Mouse (Mus musculus): Measurements from ENCODE around the gene Qpct. TPM values are rescaled to one million over a fixed set of nuclear protein-coding genes. Genes with fewer than 3 reads are reported as not detected.

Gene Qpct
- total and polyA plus RNA-seq, 3 experiments: not detected

DNA sequence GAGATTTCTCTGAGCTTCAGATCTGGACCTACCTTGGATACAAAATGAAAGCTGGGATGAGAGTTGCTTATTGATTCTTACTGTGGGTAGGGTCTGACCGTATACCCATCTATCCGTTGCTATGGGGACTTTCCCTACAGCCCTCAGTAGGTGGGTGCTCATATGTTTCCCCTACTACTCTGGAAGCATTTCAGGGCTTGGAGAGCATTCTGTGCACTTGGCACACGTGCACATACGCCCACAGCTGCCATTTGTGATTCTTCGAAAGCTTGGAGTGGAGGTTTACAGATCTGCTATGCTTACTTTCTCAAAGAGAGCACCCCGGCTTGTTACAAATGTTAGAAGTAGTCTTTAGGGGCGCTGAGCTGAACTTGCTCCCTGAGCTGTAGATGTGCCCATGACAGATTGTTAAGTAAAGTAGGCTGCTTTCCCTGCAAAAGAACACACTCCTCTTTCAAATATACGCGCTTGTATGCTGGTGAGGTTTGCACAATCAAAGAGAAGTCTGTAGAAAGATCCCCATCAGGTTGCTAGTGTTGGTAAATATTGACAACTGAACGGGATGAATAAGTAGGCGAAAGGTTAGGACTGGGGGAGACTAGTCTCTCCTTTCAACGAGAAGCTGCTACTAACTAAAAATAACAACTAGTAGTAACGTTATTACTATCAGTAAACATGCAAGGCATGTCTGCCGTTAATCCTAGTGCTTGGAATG is 18.2 kb downstream of the Qpct start:
- H3K9ac ChIP-seq (ENCODE audit: control insufficient read depth, low read depth, low read length, poor library complexity, severe bottlenecking): no peak overlapping the region
- no peaks in the 10 kb centered on the region for H3K79me2 ChIP-seq (ENCODE audit: control insufficient read depth, insufficient read depth, low read length, poor library complexity)
- H3K36me3 ChIP-seq (ENCODE audit: control insufficient read depth in 1 of 2, insufficient read depth in 2 of 2, low read length in 2 of 2): no peaks in the 10 kb centered on the region
- TF ChIP-seq CHD2 (IDR thresholded peaks at IDR 0.05; ENCODE audit: low read length) (no peak), EP300 (IDR thresholded peaks at IDR 0.05; ENCODE audit: low read depth in 1 of 2, low read length in 2 of 2) (no peak), RAD21 (IDR thresholded peaks at IDR 0.05; ENCODE audit: low read depth, low read length) (no peak), UBTF (IDR thresholded peaks at IDR 0.05; ENCODE audit: borderline replicate concordance, insufficient read depth, low read depth, low read length) (no peak), MXI1 (IDR thresholded peaks at IDR 0.05; ENCODE audit: low read depth, low read length) (no peak), ZC3H11A (IDR thresholded peaks at IDR 0.05; ENCODE audit: low read depth, low read length) (no peak), GATA1 (IDR thresholded peaks at IDR 0.05; ENCODE audit: low read depth, low read length) (no peak)
- no peaks in the 10 kb centered on the region for H3K4me1 ChIP-seq (ENCODE audit: control insufficient read depth in 1 of 2, insufficient read depth in 2 of 2, low read length in 2 of 2)
- no peaks in the 10 kb centered on the region; a peak in 1 of 4 replicates for H3K27me3 ChIP-seq (ENCODE audit: control insufficient read depth in 1 of 2, insufficient read depth in 2 of 2, low read length in 2 of 2)
- no peak overlapping the region for H3K4me3 ChIP-seq (ENCODE audit: control insufficient read depth in 1 of 2, insufficient read depth in 1 of 2, low read depth in 2 of 2, low read length in 2 of 2)
- DNase-seq (ENCODE audit: low read depth, low spot score): no peak
- no peaks in the 10 kb centered on the region for H3K9me3 ChIP-seq (replicated peaks; ENCODE audit: insufficient read depth, low read length)
- H3K27ac ChIP-seq (ENCODE audit: control insufficient read depth, low read depth, low read length): no peak overlapping the region

DNA sequence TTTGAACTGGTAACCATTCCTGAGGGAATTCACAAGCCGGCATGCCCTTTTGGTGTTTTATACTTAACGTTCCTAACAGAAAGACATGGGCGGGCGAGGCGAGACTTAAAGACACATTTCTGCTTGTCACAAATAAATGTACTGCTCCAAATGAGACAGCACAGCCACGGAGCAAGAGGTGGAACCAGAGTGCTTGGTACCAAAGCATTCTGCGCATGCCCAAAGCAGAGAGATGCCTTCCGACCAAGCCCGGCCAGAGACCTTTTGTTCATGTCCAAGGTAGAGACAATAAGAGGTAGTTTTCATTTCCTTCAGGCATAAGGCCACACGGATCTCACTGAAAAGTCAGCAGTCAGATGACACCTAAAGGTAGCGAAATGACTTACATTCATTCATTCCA is 20.2 kb downstream of the Qpct start:
- Histone ChIP-seq H3K9ac (ENCODE audit: control insufficient read depth, low read depth, low read length, poor library complexity, severe bottlenecking) (no peak overlapping the region), H3K4me3 (ENCODE audit: control insufficient read depth in 1 of 2, insufficient read depth in 1 of 2, low read depth in 2 of 2, low read length in 2 of 2) (no peak overlapping the region), H3K36me3 (ENCODE audit: control insufficient read depth in 1 of 2, insufficient read depth in 2 of 2, low read length in 2 of 2) (no peaks in the 10 kb centered on the region), H3K9me3 (replicated peaks; ENCODE audit: insufficient read depth, low read length) (no peaks in the 10 kb centered on the region), H3K27ac (ENCODE audit: control insufficient read depth, low read depth, low read length) (no peak overlapping the region), H3K27me3 (ENCODE audit: control insufficient read depth in 1 of 2, insufficient read depth in 2 of 2, low read length in 2 of 2) (no peaks in the 10 kb centered on the region; a peak in 1 of 4 replicates), H3K79me2 (ENCODE audit: control insufficient read depth, insufficient read depth, low read length, poor library complexity) (no peaks in the 10 kb centered on the region), H3K4me1 (ENCODE audit: control insufficient read depth in 1 of 2, insufficient read depth in 2 of 2, low read length in 2 of 2) (no peaks in the 10 kb centered on the region)
- no peak for DNase-seq (ENCODE audit: low read depth, low spot score)
- no peak for TF ChIP-seq CHD1 (IDR thresholded peaks at IDR 0.05; ENCODE audit: low read depth, low read length)
- TF ChIP-seq TAL1 (IDR thresholded peaks at IDR 0.05; ENCODE audit: low read length): no peak
- TF ChIP-seq NRF1 (IDR thresholded peaks at IDR 0.05; ENCODE audit: insufficient read depth, low read depth, low read length, poor library complexity, severe bottlenecking): no peak
- no peak for TF ChIP-seq TBP (IDR thresholded peaks at IDR 0.05; ENCODE audit: low read depth, low read length)
- no peak for TF ChIP-seq GATA1 (IDR thresholded peaks at IDR 0.05; ENCODE audit: low read depth, low read length)
- TF ChIP-seq HCFC1 (IDR thresholded peaks at IDR 0.05; ENCODE audit: low read depth, low read length): no peak
- no peak for TF ChIP-seq RCOR1 (IDR thresholded peaks at IDR 0.05; ENCODE audit: low read depth, low read length)
- no peak for TF ChIP-seq MEF2A (IDR thresholded peaks at IDR 0.05; ENCODE audit: extremely low read depth, insufficient replicate concordance, low read depth, low read length, poor library complexity, severe bottlenecking)
- TF ChIP-seq USF1 (IDR thresholded peaks at IDR 0.05; ENCODE audit: low read depth, low read length): no peak
- TF ChIP-seq ZMIZ1 (IDR thresholded peaks at IDR 0.05; ENCODE audit: low read depth, low read length): no peak
- TF ChIP-seq POLR2AphosphoS5 (IDR thresholded peaks at IDR 0.05; ENCODE audit: borderline replicate concordance, low read depth, low read length): no peak
